Mouse (Mus musculus): ENCODE measurements around the gene Arap2.

DNA sequence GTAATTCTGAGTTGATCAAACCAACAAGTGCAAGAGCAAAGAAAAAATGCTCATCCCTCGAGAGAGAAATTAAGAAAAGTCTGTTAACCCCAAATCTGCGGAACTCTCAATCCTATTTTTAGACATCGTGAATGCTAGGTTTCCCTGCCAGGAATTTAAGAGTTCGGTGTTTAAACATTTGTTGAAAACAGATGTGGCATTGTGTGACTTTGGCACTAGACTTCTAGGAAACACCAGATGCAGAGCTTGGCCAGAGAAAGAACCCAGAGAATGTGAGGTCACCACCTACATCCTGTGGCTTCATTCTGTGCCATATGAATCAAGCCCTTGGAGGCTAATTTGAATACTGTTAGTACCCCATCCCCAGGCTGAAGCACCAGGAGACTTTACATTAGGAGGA lies 76.0 kb downstream of the Arap2 start:
- no peak for TF ChIP-seq CTCF (IDR thresholded peaks at IDR 0.05; ENCODE audit: borderline replicate concordance, control insufficient read depth, extremely low read depth, insufficient read depth, low read length, poor library complexity)
- no peak for TF ChIP-seq POLR2A (IDR thresholded peaks at IDR 0.05; ENCODE audit: control insufficient read depth, extremely low read depth, insufficient read depth, low read length, poor library complexity)

Measured in thymus, adult 2 months (tissue).